Mouse (Mus musculus) small intestine, adult 2 months (tissue): ENCODE data around the gene Dido1. TPM values are rescaled to one million over a fixed set of nuclear protein-coding genes. Genes with fewer than 3 reads are reported as not detected.

Source experiments
- H3K27ac ChIP-seq: fragments of 200-500 bp; 2 replicates; pipeline ENCODE4 v1.5.1; 2012; ENCODE audit warnings: low read depth, low read length, control low read depth, inconsistent platforms; ENCODE audit not compliant: insufficient read depth
- H3K27me3 ChIP-seq: fragments of 200-500 bp; 2 replicates; pipeline ENCODE4 v1.6.1; 2012; ENCODE audit warnings: mild to moderate bottlenecking, moderate library complexity, low read length, inconsistent platforms; ENCODE audit not compliant: control insufficient read depth, insufficient read depth
- H3K36me3 ChIP-seq: fragments of 200-500 bp; 2 replicates; pipeline ENCODE4 v1.6.1; 2012; ENCODE audit warnings: mild to moderate bottlenecking, low read length, control low read depth, inconsistent platforms; ENCODE audit not compliant: control insufficient read depth, insufficient read depth
- H3K4me1 ChIP-seq: fragments of 200-500 bp; 2 replicates; pipeline ENCODE4 v1.6.1; 2012; ENCODE audit warnings: low read length, inconsistent platforms, mixed read lengths; ENCODE audit not compliant: control insufficient read depth, insufficient read depth, insufficient read length
- H3K4me3 ChIP-seq: fragments of 200-500 bp; 2 replicates; pipeline ENCODE4 v1.5.1; 2012; ENCODE audit warnings: low read depth, mild to moderate bottlenecking, control low read depth, inconsistent platforms, low read length, moderate library complexity
- CTCF ChIP-seq: fragments of 200-500 bp; IDR thresholded peaks from 2 replicates; pipeline ENCODE4 v1.5.1; 2012; ENCODE audit warnings: low read depth, mild to moderate bottlenecking, control low read depth, inconsistent platforms, low read length, moderate library complexity, mixed read lengths; ENCODE audit not compliant: insufficient replicate concordance, insufficient read length; ENCODE audit errors: extremely low read depth
- POLR2A ChIP-seq: fragments of 200-500 bp; IDR thresholded peaks from 2 replicates; pipeline ENCODE4 v1.6.1; 2012; ENCODE audit warnings: low read depth, mild to moderate bottlenecking, control low read depth, inconsistent platforms, low read length, moderate library complexity
- WGBS: fragments of 180-500 bp; shearing (Covaris S2); methylation state at CpG from one replicate; pipeline ENCODE4 v1.1.7; 2018; 5-methylcytosine and 5-hydroxymethylcytosine counted together
- polyA plus RNA-seq: library from polyadenylated mRNA; depleted of rRNA; stranded (reverse); fragments of >200 nt; gene quantifications from 2 replicates; pipeline ENCODE4 v1.2.3, GENCODE M21; 2012

Dido1 gene
- polyA plus RNA-seq, 1 experiment = 7.3 TPM

GRCm38 (mm10) chr2:180700457-180700856 lies 9.3 kb downstream of the Dido1 start:
- Histone ChIP-seq H3K4me1 (peaks cover 25% of the 10 kb centered on the region), H3K27ac (peak overlapping the region; percentile 95), H3K27me3 (no peaks in the 10 kb centered on the region), H3K4me3 (peak overlapping the region; percentile 43), H3K36me3 (no peaks in the 10 kb centered on the region)
- 24% methylated on average over 5 of the region's 5 CpGs for WGBS
- TF ChIP-seq CTCF (no peak), POLR2A (no peak)

GRCm38 (mm10) chr2:180695176-180695575 lies 14.6 kb downstream of the Dido1 start:
- Histone ChIP-seq H3K4me1 (peaks cover 7% of the 10 kb centered on the region), H3K4me3 (no peak overlapping the region), H3K27me3 (no peaks in the 10 kb centered on the region), H3K27ac (no peak overlapping the region), H3K36me3 (peaks cover 9% of the 10 kb centered on the region)
- TF ChIP-seq CTCF = no peak
- TF ChIP-seq POLR2A = no peak
- 72% methylated on average over 2 of the region's 2 CpGs for WGBS

- H3K27ac ChIP-seq = no peak overlapping the region
- TF ChIP-seq POLR2A (no peak), CTCF (no peak)
These were observed 17.2 kb downstream of the Dido1 start for GRCm38 (mm10) chr2:180692630-180693029.

DNA sequence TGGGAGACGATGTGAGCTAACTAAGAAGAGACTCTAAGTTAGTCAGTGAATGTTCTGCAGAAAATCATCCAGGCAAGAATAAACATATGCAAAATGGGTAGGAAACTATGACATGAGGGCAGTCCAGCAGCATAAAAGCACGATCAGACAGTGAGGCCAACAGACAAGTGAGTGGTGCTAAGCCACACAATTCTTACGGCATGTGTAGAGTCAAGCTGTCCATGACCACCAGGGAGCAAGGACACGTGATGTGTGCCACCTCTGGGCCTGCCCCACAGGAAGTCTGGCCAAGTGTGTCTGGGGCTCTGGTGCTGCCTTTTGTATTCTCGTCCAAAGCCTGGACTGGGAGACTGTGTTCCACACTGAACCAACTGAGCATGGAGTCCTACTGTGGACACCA lies 20.0 kb downstream of the Dido1 start:
- no peak for TF ChIP-seq POLR2A
- no peak for TF ChIP-seq CTCF
- no peak overlapping the region for H3K27ac ChIP-seq
- 80% methylated on average over 5 of the region's 5 CpGs for WGBS
- H3K36me3 ChIP-seq = peaks cover 57% of the 10 kb centered on the region
- no peaks in the 10 kb centered on the region for H3K27me3 ChIP-seq
- no peak overlapping the region for H3K4me3 ChIP-seq
- H3K4me1 ChIP-seq = no peaks in the 10 kb centered on the region; the same call in none of the 2 replicates

More at GRCm38 (mm10) chr2:180692630-180693029, 17.2 kb downstream of the Dido1 start:
- no peak overlapping the region for H3K4me3 ChIP-seq
- 3% methylated on average over 1 of the region's 1 CpGs for WGBS
- H3K36me3 ChIP-seq = peaks cover 34% of the 10 kb centered on the region
- H3K4me1 ChIP-seq = peaks cover 2% of the 10 kb centered on the region
- no peaks in the 10 kb centered on the region for H3K27me3 ChIP-seq

- TF ChIP-seq CTCF (no peak), POLR2A (no peak)
- Histone ChIP-seq H3K36me3 (peaks cover 74% of the 10 kb centered on the region), H3K27me3 (no peaks in the 10 kb centered on the region), H3K4me1 (no peaks in the 10 kb centered on the region), H3K4me3 (no peak overlapping the region), H3K27ac (no peak overlapping the region)
- WGBS = 79% methylated on average over 4 of the region's 4 CpGs
These were observed 25.8 kb downstream of the Dido1 start for GRCm38 (mm10) chr2:180684031-180684430.

- WGBS = 89% methylated on average over 2 of the region's 2 CpGs
- Histone ChIP-seq H3K27me3 (no peaks in the 10 kb centered on the region), H3K4me1 (no peaks in the 10 kb centered on the region), H3K36me3 (peaks cover 69% of the 10 kb centered on the region), H3K4me3 (no peak overlapping the region), H3K27ac (no peak overlapping the region)
- TF ChIP-seq POLR2A (no peak), CTCF (no peak)
These were observed 26.3 kb downstream of the Dido1 start for GRCm38 (mm10) chr2:180683524-180683923.

- 55% methylated on average over 2 of the region's 2 CpGs for WGBS
- no peaks in the 10 kb centered on the region for H3K4me1 ChIP-seq
- peaks cover 49% of the 10 kb centered on the region for H3K36me3 ChIP-seq
- TF ChIP-seq CTCF = no peak
- no peak for TF ChIP-seq POLR2A
- no peak overlapping the region for H3K4me3 ChIP-seq
- no peaks in the 10 kb centered on the region for H3K27me3 ChIP-seq
- no peak overlapping the region for H3K27ac ChIP-seq
These were observed 28.6 kb downstream of the Dido1 start for GRCm38 (mm10) chr2:180681225-180681624.

DNA sequence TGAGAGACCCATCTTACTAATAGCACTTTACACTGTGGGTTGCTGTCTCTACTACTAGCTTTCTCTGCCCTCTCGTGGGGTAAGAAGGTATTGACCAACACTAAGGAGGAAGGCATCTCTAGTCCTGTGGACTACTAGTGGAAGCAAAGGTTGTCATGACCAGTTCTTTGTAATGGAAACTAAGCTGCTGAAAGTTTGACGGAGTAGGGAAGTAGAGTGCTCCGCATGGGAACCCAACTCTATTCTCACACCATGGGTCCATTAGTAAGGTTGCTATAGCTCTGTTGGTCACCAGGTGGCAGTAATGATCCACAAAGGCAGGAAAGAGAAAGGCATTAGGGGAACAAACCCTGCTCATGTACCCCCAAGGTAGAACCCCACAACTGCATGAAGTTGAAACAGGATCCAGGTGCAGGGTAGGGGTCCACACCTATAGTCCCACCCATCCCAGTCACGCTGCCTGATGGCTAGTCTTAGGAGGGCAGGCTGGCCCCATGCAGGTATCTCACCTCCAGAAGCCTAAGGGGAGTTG lies 31.1 kb downstream of the Dido1 start:
- 15% methylated on average over 4 of the region's 4 CpGs for WGBS
- H3K36me3 ChIP-seq = peaks cover 40% of the 10 kb centered on the region
- H3K27me3 ChIP-seq = no peaks in the 10 kb centered on the region
- H3K4me3 ChIP-seq = no peak overlapping the region
- H3K27ac ChIP-seq = no peak overlapping the region
- H3K4me1 ChIP-seq = no peaks in the 10 kb centered on the region
- TF ChIP-seq CTCF (peak; percentile 70; the same call in 1 of the 2 replicates), POLR2A (no peak)
